Mouse (Mus musculus): ENCODE measurements around the gene Egr4. TPM values are rescaled to one million over a fixed set of nuclear protein-coding genes. Genes with fewer than 3 reads are reported as not detected.

Gene Egr4
- polyA plus RNA-seq (2012; rRNA removed) = not detected in 2 replicates

DNA sequence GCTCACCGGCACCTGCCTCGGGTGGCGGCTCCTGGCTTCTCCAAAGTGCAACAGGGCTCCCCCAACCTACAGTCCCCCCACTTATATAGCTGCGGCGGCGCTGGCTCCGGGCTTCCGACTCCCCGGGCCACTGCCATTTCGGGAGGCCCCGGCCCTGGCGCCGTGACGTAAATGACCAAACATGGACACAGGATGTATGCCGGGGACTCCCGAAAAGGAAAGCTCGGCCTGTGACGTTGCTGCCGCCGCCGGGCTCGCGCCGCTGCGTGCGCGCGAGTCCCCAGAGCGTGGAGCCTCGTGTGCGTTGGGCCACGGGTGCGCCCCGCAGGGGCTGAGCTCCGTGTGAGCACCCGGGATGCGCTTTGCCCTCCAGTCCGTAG, at the start of gene Egr4:
Egr4 (minus strand) TSS at position 59 of the 380 bp plus-strand sequence.
- Histone ChIP-seq H3K4me3 (replicated peaks; ENCODE audit: extremely low read depth, low read depth, low read length) (no peak within 1 kb of the TSS), H3K4me1 (ENCODE audit: control insufficient read depth, insufficient read depth, low read length) (no peaks in the 10 kb centered on the region)
- no peak for TF ChIP-seq CTCF (IDR thresholded peaks at IDR 0.05; ENCODE audit: insufficient read depth, low read length)
- no peak for TF ChIP-seq POLR2A (IDR thresholded peaks at IDR 0.05; ENCODE audit: borderline replicate concordance, extremely low read depth, low read depth, low read length)
- DNase-seq = no peak
- under 1% methylated on average over 38 of the region's 38 CpGs for WGBS

DNA sequence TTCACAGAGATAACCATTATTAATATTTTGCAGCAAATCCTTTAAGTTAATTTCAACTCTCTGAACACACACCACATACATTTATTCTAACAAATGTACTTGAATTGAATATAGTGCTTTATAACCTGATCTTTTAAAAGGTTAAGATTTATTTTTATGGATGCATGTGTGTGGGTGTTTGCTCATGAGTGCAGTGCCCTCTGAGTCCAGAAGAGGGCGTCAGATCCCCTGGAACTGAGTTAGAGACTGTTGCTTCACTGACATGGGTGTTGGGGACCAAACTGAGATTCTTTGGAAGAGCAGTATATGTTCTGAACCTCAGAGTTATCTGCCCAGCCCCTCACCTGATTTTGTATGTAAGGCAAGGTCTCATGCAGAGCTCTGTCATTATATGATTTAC, 49.0 kb upstream of the Egr4 start:
- Histone ChIP-seq H3K4me3 (replicated peaks; ENCODE audit: extremely low read depth, low read depth, low read length) (no peak overlapping the region), H3K4me1 (ENCODE audit: control insufficient read depth, insufficient read depth, low read length) (no peaks in the 10 kb centered on the region)
- no peak for DNase-seq
- no peak for TF ChIP-seq CTCF (IDR thresholded peaks at IDR 0.05; ENCODE audit: insufficient read depth, low read length)
- no peak for TF ChIP-seq POLR2A (IDR thresholded peaks at IDR 0.05; ENCODE audit: borderline replicate concordance, extremely low read depth, low read depth, low read length)
- WGBS = 18% methylated on average over 1 of the region's 1 CpGs

DNA sequence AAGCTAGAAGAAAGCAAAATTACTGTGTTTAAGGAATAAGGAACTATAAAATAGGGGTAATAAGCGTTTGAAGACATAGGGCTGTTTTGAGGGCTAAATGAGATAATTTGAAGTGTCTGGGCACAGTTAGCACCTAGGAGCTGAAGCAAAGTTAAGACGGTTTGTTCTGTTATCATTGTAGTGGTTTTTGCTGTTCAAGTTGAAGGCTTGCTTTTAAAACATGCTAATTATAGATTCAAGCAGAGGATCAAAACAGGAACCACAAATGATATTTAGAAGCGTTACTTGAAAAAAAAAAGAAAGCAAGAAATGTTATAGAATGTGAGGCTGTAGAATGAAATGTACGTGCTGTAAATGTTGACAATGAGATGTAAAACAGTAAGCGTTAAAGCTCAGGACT, 34.3 kb upstream of the Egr4 start:
- Histone ChIP-seq H3K4me1 (ENCODE audit: control insufficient read depth, insufficient read depth, low read length) (no peaks in the 10 kb centered on the region), H3K4me3 (replicated peaks; ENCODE audit: extremely low read depth, low read depth, low read length) (no peak overlapping the region)
- 71% methylated on average over 5 of the region's 5 CpGs for WGBS
- no peak for DNase-seq
- TF ChIP-seq POLR2A (IDR thresholded peaks at IDR 0.05; ENCODE audit: borderline replicate concordance, extremely low read depth, low read depth, low read length) (no peak), CTCF (IDR thresholded peaks at IDR 0.05; ENCODE audit: insufficient read depth, low read length) (no peak)

DNA sequence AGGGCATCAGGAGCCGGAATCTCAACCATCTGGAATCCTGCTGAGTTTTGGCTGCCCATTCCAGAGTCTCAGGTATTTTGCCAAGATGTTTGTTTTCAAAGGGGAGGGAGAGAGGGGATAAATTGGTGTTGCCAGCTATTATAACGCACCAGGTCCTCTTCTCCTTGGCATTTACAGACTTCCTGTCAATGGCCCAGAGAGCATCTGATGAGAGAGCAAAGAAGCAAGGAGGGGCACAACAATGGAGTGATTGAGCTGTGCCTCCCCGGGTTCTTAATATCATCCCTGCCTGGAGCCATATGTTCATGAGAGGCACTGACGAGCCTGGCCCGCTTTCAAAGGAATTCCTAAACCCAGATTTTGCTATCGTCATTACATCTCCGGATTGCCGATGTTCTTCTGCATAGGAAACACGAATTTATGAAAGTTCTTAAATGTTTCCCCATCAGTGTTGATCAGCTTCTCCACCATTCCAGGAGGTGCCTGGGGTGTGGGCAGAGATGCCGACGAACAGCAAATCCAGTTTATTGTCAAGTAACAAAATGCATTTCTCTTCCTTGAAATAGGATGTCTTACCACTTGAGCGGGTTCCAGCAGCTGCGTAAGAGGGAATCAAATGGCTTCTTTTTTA, 31.0 kb upstream of the Egr4 start:
- no peaks in the 10 kb centered on the region for H3K4me1 ChIP-seq (ENCODE audit: control insufficient read depth, insufficient read depth, low read length)
- DNase-seq = no peak
- TF ChIP-seq POLR2A (IDR thresholded peaks at IDR 0.05; ENCODE audit: borderline replicate concordance, extremely low read depth, low read depth, low read length) (no peak), CTCF (IDR thresholded peaks at IDR 0.05; ENCODE audit: insufficient read depth, low read length) (no peak)
- no peak overlapping the region for H3K4me3 ChIP-seq (replicated peaks; ENCODE audit: extremely low read depth, low read depth, low read length)
- 73% methylated on average over 13 of the region's 13 CpGs for WGBS

DNA sequence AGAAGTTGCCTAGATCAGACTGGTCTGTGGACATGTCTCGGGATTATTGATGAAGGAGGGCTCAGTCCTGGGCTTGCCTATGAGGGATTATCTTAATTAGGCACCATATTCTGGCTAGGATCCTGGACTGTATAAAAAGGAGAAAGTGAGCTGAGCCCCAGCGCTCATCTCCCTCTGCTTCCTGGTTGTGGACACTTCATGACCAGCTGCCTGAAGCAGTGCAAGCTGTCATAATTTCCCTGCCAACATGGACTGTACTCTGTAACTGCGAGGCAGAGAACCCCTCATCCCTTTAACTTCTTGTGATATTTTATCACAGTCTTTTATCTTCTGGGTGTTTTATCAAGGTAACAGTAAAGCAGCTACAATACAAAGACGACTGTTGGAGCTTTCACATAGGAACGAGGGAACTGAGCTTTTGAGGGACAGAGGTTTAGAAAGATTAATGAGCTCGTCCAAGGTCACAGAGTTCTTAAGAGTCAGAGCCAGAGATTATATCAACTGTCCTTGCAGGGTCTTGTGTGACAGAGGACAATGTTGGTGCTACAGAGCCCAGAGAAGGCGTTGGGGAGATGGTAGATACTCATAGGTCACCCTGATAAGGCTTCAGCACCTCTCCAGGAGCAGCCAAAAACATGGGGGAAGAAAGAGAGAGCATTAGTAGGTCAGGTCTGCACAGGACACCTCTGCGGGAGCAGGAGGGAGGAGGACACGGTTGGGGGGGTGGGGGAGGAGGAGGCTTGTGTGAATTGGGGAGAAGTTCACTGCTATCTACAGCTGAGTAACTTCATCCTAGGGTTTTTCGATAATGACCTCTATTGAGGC, 30.2 kb upstream of the Egr4 start:
- no peak for DNase-seq
- TF ChIP-seq CTCF (IDR thresholded peaks at IDR 0.05; ENCODE audit: insufficient read depth, low read length) = no peak
- TF ChIP-seq POLR2A (IDR thresholded peaks at IDR 0.05; ENCODE audit: borderline replicate concordance, extremely low read depth, low read depth, low read length) = no peak
- H3K4me3 ChIP-seq (replicated peaks; ENCODE audit: extremely low read depth, low read depth, low read length) = no peak overlapping the region
- H3K4me1 ChIP-seq (ENCODE audit: control insufficient read depth, insufficient read depth, low read length) = no peaks in the 10 kb centered on the region
- 64% methylated on average over 10 of the region's 10 CpGs for WGBS

DNA sequence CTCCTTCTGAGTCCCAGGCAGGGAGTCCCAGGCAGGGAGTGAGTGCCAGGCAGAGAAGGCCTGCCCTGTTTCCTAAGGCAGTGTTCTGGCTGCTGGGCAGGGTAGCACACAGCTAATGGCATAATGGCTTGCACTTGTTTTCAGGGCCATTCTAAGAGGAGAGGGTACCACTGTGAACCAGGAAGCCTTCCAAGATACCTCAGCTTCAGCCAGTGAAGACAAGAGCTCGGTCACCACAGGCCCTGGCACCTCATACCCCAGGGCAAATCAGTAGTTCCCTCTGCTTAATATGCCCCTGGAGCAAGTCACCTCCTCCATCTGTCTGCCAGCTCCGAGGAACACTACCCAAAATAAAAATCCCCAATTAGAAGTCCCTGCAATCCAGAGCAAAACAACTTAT, 9.4 kb upstream of the Egr4 start:
- no peaks in the 10 kb centered on the region for H3K4me1 ChIP-seq (ENCODE audit: control insufficient read depth, insufficient read depth, low read length)
- no peak for DNase-seq
- no peak overlapping the region for H3K4me3 ChIP-seq (replicated peaks; ENCODE audit: extremely low read depth, low read depth, low read length)
- 68% methylated on average over 2 of the region's 2 CpGs for WGBS
- TF ChIP-seq POLR2A (IDR thresholded peaks at IDR 0.05; ENCODE audit: borderline replicate concordance, extremely low read depth, low read depth, low read length) (no peak), CTCF (IDR thresholded peaks at IDR 0.05; ENCODE audit: insufficient read depth, low read length) (no peak)

DNA sequence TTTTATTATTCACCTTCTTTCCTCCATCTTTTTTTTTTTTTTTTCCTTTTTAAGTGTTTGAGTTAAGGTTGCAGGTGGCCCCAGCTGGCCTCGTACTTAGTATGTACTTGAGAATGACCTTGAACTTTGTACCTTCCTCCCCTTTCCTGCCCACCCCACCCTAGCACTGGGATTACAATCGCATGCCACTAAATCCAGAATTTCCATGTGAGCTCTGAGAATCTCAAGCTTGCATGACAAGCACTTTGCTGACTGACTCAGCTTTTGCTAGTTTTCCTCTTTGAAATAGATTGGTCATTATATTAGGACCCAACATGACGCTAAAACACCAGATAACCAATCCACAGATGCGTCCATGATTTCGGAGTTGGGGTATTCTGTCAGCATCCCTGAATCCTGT, 8.6 kb upstream of the Egr4 start:
- WGBS = 72% methylated on average over 5 of the region's 5 CpGs

DNA sequence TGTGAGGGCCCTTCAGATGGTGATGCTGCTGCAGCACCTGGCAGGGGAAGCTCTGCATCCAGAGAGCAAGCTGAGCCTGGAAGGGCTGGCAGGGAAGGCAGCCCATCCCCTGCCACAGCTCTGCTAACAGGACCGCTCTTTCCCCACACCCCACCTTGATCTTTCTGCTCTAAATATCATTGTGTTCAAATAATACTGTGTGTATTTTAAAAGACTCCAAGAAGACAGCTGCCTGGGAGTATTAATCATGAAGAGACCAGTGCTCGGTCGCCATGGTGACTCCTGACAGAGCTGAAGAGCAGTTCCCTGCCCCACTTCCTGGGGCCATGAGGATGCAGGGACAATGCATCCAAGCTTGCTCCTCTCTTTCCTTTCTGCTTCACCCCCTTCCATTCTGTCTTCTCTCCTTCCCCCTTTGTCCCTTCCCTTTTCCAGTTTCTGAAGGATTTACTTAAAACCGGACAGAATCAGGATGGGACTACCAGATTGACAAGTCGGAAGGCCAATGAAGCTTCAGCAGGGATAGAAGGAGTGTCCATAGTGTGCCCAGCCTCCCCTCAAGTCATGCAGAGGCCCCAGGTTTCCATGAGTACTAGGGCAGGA, 4.8 kb upstream of the Egr4 start:
- no peak overlapping the region for H3K4me3 ChIP-seq (replicated peaks; ENCODE audit: extremely low read depth, low read depth, low read length)
- TF ChIP-seq POLR2A (IDR thresholded peaks at IDR 0.05; ENCODE audit: borderline replicate concordance, extremely low read depth, low read depth, low read length) (no peak), CTCF (IDR thresholded peaks at IDR 0.05; ENCODE audit: insufficient read depth, low read length) (no peak)
- H3K4me1 ChIP-seq (ENCODE audit: control insufficient read depth, insufficient read depth, low read length) = no peaks in the 10 kb centered on the region
- WGBS = 53% methylated on average over 5 of the region's 5 CpGs
- DNase-seq = no peak

More for the DNA sequence above, 8.6 kb upstream of the Egr4 start:
- Histone ChIP-seq H3K4me1 (ENCODE audit: control insufficient read depth, insufficient read depth, low read length) (no peaks in the 10 kb centered on the region), H3K4me3 (replicated peaks; ENCODE audit: extremely low read depth, low read depth, low read length) (no peak overlapping the region)
- TF ChIP-seq POLR2A (IDR thresholded peaks at IDR 0.05; ENCODE audit: borderline replicate concordance, extremely low read depth, low read depth, low read length) (no peak), CTCF (IDR thresholded peaks at IDR 0.05; ENCODE audit: insufficient read depth, low read length) (no peak)
- DNase-seq = no peak

DNA sequence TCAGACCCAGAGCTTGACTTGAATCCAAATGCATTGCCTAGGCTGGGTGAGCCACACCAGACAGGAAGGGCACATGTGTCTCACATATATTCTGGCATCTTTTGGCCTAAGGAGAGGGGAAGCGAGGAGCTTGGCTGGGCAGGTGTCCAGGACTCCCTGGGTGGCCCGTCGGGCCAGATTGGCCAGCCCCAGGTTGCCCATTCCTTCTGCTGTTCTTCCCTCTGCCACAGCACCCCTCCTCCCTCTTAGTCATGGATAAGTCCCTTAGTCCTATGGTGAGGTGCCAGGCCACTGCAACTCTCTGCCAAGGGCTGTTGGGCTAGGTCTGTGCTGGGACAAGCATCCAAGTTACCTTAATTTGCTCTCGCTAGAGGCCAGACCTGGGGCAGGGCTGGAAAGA, 2.6 kb upstream of the Egr4 start:
- no peak for DNase-seq
- no peak overlapping the region for H3K4me3 ChIP-seq (replicated peaks; ENCODE audit: extremely low read depth, low read depth, low read length)
- no peaks in the 10 kb centered on the region for H3K4me1 ChIP-seq (ENCODE audit: control insufficient read depth, insufficient read depth, low read length)
- 70% methylated on average over 4 of the region's 4 CpGs for WGBS
- TF ChIP-seq CTCF (IDR thresholded peaks at IDR 0.05; ENCODE audit: insufficient read depth, low read length) = no peak

Data from lung, adult 2 months (tissue).